Mouse (Mus musculus) lung, adult 2 months (tissue): ENCODE data around the gene Tdrd9.

ENCODE experiments used
- CTCF ChIP-seq: fragments of 200-500 bp; IDR thresholded peaks from 2 replicates; pipeline ENCODE4 v1.5.1; 2011; ENCODE audit warnings: mild to moderate bottlenecking, low read length, control low read depth; ENCODE audit not compliant: insufficient read depth
- POLR2A ChIP-seq: fragments of 200-500 bp; IDR thresholded peaks from 2 replicates; pipeline ENCODE4 v1.6.1; 2011; ENCODE audit warnings: low read depth, mild to moderate bottlenecking, control low read depth, low read length, borderline replicate concordance; ENCODE audit errors: extremely low read depth

DNA sequence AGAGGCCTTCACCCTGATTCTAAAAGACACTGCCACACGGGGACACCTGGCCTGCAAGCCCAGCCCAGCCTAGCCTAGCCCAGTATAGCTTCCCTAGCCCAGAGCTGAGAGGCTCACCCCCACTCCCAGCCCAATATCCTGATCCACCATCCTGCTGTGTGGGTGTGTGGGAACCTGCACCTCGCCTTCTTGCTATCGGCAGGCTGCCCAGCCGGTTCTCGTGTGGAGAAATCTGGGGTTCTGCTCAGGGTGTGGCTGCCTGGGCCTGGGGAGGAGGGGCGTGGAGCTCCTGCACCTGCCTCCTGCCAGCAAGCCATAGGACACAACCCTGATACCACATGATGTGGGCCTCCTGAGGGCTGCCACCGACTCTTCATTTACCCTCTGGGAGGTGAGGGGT, 146.3 kb downstream of the Tdrd9 start:
- no peak for TF ChIP-seq CTCF
- no peak for TF ChIP-seq POLR2A
